Mouse (Mus musculus): ENCODE data around the gene Ankrd11. TPM values are rescaled to one million over a fixed set of nuclear protein-coding genes. Genes with fewer than 3 reads are reported as not detected.
A peak's percentile ranks its signal among the peaks of the same experiment; 100 is the strongest.
"Not testable (repeated sequence)": the region's sequence is repeated elsewhere in the genome, so short reads cannot be mapped to it uniquely, and the experiment has no call there.

Ankrd11 gene
- polyA plus RNA-seq, 2 experiments from 2014 or later: 79.7 to 84.1 TPM

DNA sequence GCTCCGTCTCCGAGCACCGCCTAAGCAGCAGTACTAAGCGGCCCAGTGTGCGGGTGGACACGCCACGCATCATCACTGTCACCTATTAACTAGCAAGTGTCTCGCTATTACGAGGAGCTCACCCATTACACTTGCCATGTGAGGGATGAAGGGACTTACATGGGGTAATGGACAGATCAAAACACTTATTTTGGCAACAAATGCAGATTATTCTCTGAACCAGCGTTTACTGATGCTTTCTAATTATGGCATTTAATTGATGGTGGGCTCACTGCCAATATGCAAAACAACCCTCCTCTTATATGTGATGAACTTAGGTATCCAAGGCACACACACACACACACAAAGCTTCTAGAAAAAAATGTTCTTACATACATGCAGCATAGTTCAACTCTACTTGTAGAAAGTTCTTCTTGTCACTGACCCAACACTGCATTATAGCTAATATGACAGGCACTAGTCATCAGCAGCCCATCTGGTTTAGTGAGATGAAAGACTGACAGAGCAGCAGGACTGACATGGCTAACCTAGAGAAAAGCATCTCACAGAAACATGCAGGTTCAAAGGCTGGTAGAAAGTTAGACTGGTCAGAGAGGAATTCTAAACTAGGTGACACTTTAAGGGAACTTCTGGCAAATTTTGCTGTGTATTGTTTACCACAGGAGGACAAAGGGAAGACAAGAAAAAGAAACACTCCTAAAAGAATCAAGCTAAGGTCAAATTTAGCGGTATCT is 2.5 kb downstream of the Ankrd11 start:
- no peak for ATAC-seq

- no peak for ATAC-seq
These were observed 3.7 kb downstream of the Ankrd11 start for GRCm38 (mm10) chr8:123038351-123038750.

- ATAC-seq: no peak
These were observed 4.6 kb downstream of the Ankrd11 start for GRCm38 (mm10) chr8:123037487-123037886.

DNA sequence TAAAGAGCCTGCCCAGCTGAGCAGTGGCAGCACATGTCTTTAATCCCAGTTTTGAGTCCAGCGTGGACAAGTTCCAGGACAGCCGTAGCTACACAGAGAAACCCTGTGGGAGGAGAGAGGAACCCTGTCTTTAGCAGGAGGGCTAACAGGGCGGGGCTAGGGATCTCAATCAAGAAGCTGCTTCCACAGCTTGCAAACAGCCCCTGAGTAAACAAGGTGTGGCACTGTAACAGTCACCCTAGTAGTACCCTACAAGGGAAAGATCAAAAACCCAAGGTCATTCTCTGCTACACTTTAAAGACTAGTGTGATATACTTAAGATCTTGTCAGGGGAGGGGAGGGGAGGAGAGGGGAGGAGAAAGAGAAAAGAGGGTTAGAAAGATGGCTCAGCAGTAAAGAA is 5.1 kb downstream of the Ankrd11 start:
- no peak for ATAC-seq

DNA sequence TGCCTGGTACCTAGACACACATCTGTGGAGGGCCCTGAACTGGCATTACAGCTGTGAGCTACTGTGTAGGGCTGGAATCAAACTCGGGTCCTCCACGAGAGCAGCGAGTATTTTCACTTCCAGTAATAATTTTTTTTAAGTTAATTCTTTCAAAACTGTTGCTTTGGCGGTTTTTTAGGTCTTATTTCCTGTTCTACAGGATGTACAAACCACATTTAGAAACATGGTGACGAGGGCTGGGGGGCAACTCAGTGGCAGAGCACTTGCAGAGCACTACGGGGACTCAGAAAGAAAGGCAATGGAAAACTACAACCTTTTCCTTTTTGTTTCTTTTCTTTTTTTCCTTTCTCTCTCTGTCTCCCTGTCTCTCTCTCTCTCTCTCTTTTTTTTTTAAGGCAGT is 7.9 kb downstream of the Ankrd11 start:
- ATAC-seq: peak; percentile 75

DNA sequence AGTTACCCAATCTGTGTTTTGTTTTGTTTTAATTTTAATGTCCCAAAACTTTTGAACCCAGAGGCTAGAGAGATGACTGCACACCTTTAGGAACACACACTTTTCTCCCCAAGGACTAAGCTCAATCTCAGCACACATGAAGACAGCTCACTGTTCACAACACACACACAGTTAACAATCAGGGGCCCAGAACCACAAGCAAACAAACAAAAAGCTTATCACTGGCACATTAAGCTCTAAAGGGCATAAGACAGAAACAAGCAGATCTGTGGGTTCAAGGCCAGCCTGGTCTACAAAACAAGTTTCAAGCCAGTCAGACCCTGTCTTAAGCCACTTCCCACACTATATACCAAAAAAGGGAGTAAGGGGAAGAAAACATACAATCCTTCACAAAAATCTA is 8.6 kb downstream of the Ankrd11 start:
- ATAC-seq: no peak

DNA sequence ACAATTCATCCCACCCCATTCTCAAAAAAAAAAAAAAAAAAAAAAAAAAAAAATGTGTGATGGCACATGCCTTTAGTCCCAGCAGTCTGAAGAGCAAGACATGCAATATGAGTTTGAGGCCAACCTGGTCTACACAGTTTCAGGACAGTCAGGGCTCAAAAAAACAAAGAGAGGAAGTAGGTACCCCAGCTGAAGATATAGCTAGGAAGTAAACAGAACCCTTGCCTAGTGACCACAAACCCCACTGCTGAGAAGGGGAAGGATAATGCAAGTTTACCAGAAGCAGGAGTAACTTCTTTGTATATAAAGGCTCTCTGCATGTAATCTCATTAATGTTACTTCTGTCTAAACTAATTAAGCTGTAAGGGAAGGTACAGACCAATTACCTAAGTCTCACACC is 9.3 kb downstream of the Ankrd11 start:
- ATAC-seq: peak; percentile 39

DNA sequence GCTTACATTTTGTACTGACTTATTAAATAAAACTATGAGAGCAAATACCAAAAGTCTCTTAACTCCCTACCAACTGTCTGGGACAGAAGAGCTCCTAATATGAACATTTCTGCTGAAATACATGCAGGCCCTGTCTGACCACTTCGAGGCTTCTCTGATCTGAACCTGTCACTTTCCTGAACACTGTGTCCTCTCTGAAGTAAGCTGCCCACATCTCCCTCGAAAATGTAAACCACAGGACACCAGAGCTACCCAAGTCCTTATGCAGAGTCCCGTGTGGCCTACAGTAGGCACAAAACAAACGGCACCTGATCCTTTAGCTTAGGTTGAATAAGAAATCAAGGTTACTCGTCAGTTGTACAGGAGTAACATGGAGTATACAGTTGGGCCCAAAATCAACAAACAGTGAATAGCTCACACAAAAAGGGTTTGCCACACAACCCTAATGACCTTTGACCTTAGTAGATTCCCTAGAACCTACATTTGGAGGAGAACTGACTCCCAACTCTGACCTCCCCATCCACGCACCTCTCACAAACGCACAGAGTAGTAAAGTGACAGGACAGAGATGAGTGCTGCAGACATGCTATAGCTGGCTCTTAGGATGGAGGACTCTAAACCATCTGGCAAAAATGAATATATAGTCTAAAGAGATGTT is 10.6 kb downstream of the Ankrd11 start:
- ATAC-seq: no peak

DNA sequence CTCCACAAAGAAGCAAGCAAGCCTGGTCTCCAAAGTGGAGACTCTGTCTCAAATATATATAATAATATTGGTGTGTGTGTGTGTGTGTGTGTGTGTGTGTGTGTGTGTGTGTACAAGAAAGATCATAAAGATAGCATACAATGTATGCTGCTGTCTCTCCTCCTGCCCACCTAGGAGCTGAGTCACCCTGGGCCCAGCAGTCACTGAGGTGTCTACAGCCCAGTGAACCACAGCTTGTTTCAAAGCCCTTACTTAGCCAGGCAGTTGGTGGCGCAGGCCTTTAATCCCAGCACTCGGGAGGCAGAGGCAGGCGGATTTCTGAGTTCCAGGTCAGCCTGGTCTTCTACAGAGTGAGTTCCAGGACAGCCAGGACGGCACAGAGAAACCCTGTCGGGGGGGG is 12.0 kb downstream of the Ankrd11 start:
- ATAC-seq: not testable (repeated sequence)

- ATAC-seq: peak; percentile 60
These were observed 14.3 kb downstream of the Ankrd11 start for GRCm38 (mm10) chr8:123027786-123028185.

DNA sequence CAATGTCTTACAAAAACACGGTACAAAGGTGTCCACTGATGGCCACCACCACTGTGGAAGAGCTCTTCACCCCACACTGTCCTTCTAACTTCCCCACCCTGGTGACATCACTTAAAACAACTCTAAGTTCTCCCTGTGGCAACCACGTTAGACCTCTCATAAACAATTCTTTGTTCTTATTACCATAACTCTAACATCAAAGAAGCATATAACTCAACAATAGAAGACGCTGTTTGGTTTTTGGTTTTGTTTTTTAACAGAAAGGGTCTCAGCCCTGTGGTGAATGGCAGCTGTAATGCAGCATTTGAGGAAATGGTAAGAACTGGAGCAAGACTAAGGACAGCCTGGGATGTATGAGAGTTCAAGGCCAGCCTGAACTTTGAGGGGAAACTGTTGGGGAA is 16.1 kb downstream of the Ankrd11 start:
- peak; percentile 52 for ATAC-seq

GRCm38 (mm10) chr8:123024226-123024625 is 17.9 kb downstream of the Ankrd11 start:
- ATAC-seq: no peak

GRCm38 (mm10) chr8:123022727-123023126 is 19.4 kb downstream of the Ankrd11 start:
- ATAC-seq: no peak

GRCm38 (mm10) chr8:123021259-123021658 is 20.8 kb downstream of the Ankrd11 start:
- no peak for ATAC-seq

DNA sequence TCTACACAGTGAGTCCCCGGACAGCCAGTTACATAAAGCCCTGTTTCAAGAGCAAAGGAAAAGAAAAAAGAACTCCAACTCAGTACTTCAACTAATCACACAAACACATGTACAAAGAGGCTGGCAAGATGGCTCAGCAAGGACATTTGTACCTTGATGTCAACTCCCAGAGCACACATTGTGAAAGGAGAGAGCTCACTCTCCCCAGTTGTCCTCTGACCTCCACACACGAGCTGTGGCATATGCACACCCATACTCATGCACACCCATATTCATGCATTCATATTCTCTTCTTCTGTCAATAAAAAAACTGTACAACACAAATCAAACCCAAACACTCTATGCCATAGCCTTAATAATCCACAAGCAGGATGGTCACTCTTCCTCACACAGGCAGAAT is 21.2 kb downstream of the Ankrd11 start:
- no peak for ATAC-seq

DNA sequence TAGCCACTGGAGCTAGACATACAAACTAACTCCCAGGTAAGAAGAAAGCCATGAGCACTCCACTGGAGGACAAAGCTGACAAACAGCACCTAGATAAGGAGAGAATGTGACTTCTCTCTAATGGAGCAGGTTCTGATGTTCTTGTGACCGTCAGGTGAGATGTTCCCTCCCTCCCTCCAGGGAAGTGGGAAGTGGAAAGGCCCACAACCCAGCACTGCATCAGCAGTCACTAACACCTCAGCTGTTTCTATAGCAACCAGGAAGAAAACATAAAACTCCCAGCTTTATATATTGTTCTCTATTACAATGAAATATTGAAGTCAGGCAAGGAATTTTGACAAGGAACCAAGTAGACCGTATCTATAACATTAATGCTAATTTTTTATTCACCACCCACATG is 22.0 kb downstream of the Ankrd11 start:
- peak; percentile 23 for ATAC-seq

- no peak for ATAC-seq
These were observed 23.5 kb downstream of the Ankrd11 start for GRCm38 (mm10) chr8:123018484-123019164.

GRCm38 (mm10) chr8:123017143-123017542 is 24.9 kb downstream of the Ankrd11 start:
- no peak for ATAC-seq

DNA sequence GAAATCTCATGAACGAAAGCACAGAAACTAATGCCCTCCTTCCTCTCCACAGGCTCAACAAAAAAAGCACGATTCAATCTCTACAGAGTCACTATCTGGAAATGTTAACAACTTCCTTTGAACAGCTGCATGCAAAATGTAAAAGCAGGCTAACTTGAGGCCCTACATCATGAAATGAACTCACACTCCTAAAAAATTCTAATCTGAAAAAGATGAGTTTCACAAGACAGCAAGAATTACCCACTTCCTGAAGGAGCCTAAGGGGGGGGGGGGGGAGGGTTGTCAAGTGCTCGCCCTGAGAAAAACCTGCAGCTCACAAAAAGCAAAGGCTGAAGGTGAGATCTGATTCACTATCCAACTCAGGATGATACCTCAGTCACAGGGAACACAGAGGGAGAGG is 27.0 kb downstream of the Ankrd11 start:
- peak; percentile 67 for ATAC-seq

DNA sequence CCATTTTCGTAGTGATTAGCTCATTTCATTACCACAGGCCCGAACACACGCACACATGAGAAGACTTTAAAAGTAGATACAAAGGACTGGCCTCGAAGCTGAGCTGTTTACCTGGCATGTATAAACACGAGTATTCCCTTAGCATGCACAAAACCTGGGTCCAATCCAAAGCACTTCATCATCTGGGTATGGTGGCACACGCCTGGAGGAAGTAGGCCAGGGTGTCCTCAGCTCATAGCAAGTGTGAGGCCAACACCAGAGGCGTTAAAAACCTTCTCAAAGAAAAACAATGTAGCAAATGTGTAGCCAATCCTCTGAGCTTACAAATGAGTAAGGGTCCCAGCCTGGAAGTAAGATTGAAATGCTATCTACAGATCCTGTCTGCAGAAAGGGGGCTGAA is 27.6 kb downstream of the Ankrd11 start:
- no peak for ATAC-seq

- ATAC-seq: no peak
These were observed 30.8 kb downstream of the Ankrd11 start for GRCm38 (mm10) chr8:123011321-123011720.

- no peak for ATAC-seq
These were observed 36.3 kb downstream of the Ankrd11 start for GRCm38 (mm10) chr8:123005805-123006204.

- no peak for ATAC-seq
These were observed 36.7 kb downstream of the Ankrd11 start for GRCm38 (mm10) chr8:123005328-123005727.

Data from CD4-positive, CD25-positive, alpha-beta regulatory T cell, adult 4 months (primary cell).